26 mouse cellular contexts compared by ENCODE assay signal in genomic region chr17:85374100-85374833, GRCm38 (mm10).
DNase-seq lines count a peak whose midpoint lies in the region; ATAC-seq lines count a peak whose summit lies in the region.
"Had no signal": no experiment of that assay in that cellular context is flagged by ENCODE, and none has a peak within 500 bp of the region (broad histone marks: within the 10 kb centered on the region; RNA-seq: fewer than 3 reads in every experiment).

No protein-coding gene starts in this region.

- no peak overlapping the region for H3K27ac ChIP-seq in forebrain, embryonic 14.5 days (ENCODE audit: low read depth, low read length)
- H3K27ac ChIP-seq in forebrain, embryonic 11.5 days (ENCODE audit: low read depth, low read length): no peak overlapping the region
- H3K27ac ChIP-seq in midbrain, embryonic 11.5 days (ENCODE audit: low read depth, low read length): no peak overlapping the region
- H3K27ac ChIP-seq in midbrain, embryonic 13.5 days: no peak overlapping the region
- H3K27ac ChIP-seq in liver, embryonic 12.5 days: no peak overlapping the region
- H3K27ac ChIP-seq: gastrocnemius, adult 2 months; hindbrain, embryonic 10.5 days; intestine, embryonic 15.5 days; limb, embryonic 13.5 days; lung, embryonic 15.5 days; neural tube, embryonic 15.5 days had no signal

- no peak for ATAC-seq in forebrain, embryonic 14.5 days
- ATAC-seq in forebrain, embryonic 11.5 days (replicated peaks; ENCODE audit: low FRiP score): no peak
- ATAC-seq in midbrain, embryonic 11.5 days (ENCODE audit: low FRiP score): no peak
- ATAC-seq in midbrain, embryonic 13.5 days: no peak
- ATAC-seq in liver, embryonic 12.5 days: peak; percentile 82
- ATAC-seq: activated CD4-positive, CD25-positive, alpha-beta regulatory T cell, adult 4 months; CD4-positive, CD25-positive, alpha-beta regulatory T cell, adult 4 months; hindbrain, embryonic 16.5 days; intestine, embryonic 15.5 days had no signal

- H3K27me3 ChIP-seq in forebrain, embryonic 14.5 days (replicated peaks; ENCODE audit: control insufficient read depth, insufficient read depth, low read length): peaks cover 4% of the 10 kb centered on the region; the same call in 1 of the 2 replicates
- H3K27me3 ChIP-seq in forebrain, embryonic 11.5 days (ENCODE audit: control insufficient read depth, insufficient read depth, low read length): no peaks in the 10 kb centered on the region
- peaks cover 4% of the 10 kb centered on the region; the same call in 1 of the 2 replicates for H3K27me3 ChIP-seq in midbrain, embryonic 11.5 days (ENCODE audit: control insufficient read depth, insufficient read depth, low read length)
- H3K27me3 ChIP-seq in midbrain, embryonic 13.5 days: peaks cover 70% of the 10 kb centered on the region
- H3K27me3 ChIP-seq in liver, embryonic 12.5 days (replicated peaks): no peaks in the 10 kb centered on the region
- H3K27me3 ChIP-seq: lung, embryonic 15.5 days; neural tube, embryonic 15.5 days had no signal

- H3K4me2 ChIP-seq in forebrain, embryonic 14.5 days (ENCODE audit: low read length): no peak overlapping the region
- no peak overlapping the region for H3K4me2 ChIP-seq in forebrain, embryonic 11.5 days (ENCODE audit: low read depth, low read length, severe bottlenecking)
- no peak overlapping the region for H3K4me2 ChIP-seq in midbrain, embryonic 11.5 days
- H3K4me2 ChIP-seq in midbrain, embryonic 13.5 days (replicated peaks): no peak overlapping the region
- H3K4me2 ChIP-seq in liver, embryonic 12.5 days: peak overlapping the region; percentile 25
- H3K4me2 ChIP-seq: limb, embryonic 13.5 days; lung, embryonic 15.5 days; neural tube, embryonic 15.5 days had no signal

- no peak overlapping the region for H3K9ac ChIP-seq in forebrain, embryonic 14.5 days (ENCODE audit: low read length)
- no peak overlapping the region for H3K9ac ChIP-seq in forebrain, embryonic 11.5 days (ENCODE audit: low read length)
- H3K9ac ChIP-seq in midbrain, embryonic 11.5 days (ENCODE audit: low read length): no peak overlapping the region
- no peak overlapping the region for H3K9ac ChIP-seq in midbrain, embryonic 13.5 days (replicated peaks)
- H3K9ac ChIP-seq in liver, embryonic 12.5 days: no peak overlapping the region
- H3K9ac ChIP-seq: intestine, embryonic 15.5 days; limb, embryonic 13.5 days; lung, embryonic 15.5 days; neural tube, embryonic 15.5 days had no signal

- no peaks in the 10 kb centered on the region for H3K36me3 ChIP-seq in forebrain, embryonic 14.5 days (ENCODE audit: control insufficient read depth, insufficient read depth, low read length)
- H3K36me3 ChIP-seq in forebrain, embryonic 11.5 days (ENCODE audit: control insufficient read depth, insufficient read depth, low read length): no peaks in the 10 kb centered on the region
- H3K36me3 ChIP-seq in midbrain, embryonic 11.5 days (ENCODE audit: control insufficient read depth, insufficient read depth, low read length): no peaks in the 10 kb centered on the region
- H3K36me3 ChIP-seq in midbrain, embryonic 13.5 days: no peaks in the 10 kb centered on the region
- H3K36me3 ChIP-seq in liver, embryonic 12.5 days: no peaks in the 10 kb centered on the region
- H3K36me3 ChIP-seq: hindbrain, embryonic 10.5 days; intestine, embryonic 15.5 days; limb, embryonic 13.5 days; lung, embryonic 15.5 days; neural tube, embryonic 15.5 days had no signal

- H3K9me3 ChIP-seq in forebrain, embryonic 14.5 days (replicated peaks; ENCODE audit: control insufficient read depth, low read length): no peaks in the 10 kb centered on the region
- H3K9me3 ChIP-seq in forebrain, embryonic 11.5 days (ENCODE audit: control insufficient read depth, low read length): no peaks in the 10 kb centered on the region
- no peaks in the 10 kb centered on the region for H3K9me3 ChIP-seq in midbrain, embryonic 11.5 days (ENCODE audit: control insufficient read depth, low read length)
- H3K9me3 ChIP-seq in midbrain, embryonic 13.5 days: no peaks in the 10 kb centered on the region
- H3K9me3 ChIP-seq in liver, embryonic 12.5 days (replicated peaks): no peaks in the 10 kb centered on the region
- H3K9me3 ChIP-seq: hindbrain, embryonic 10.5 days; intestine, embryonic 15.5 days; limb, embryonic 13.5 days; lung, embryonic 15.5 days; neural tube, embryonic 15.5 days had no signal

- H3K4me1 ChIP-seq in forebrain, embryonic 14.5 days (ENCODE audit: control insufficient read depth, insufficient read depth, low read length): peaks cover 15% of the 10 kb centered on the region
- no peaks in the 10 kb centered on the region; the same call in 1 of the 2 replicates for H3K4me1 ChIP-seq in forebrain, embryonic 11.5 days (replicated peaks; ENCODE audit: control insufficient read depth, insufficient read depth, low read length)
- H3K4me1 ChIP-seq in midbrain, embryonic 11.5 days (ENCODE audit: control insufficient read depth, insufficient read depth, low read length): no peaks in the 10 kb centered on the region; the same call in 1 of the 2 replicates
- H3K4me1 ChIP-seq in midbrain, embryonic 13.5 days (replicated peaks): peaks cover 26% of the 10 kb centered on the region
- H3K4me1 ChIP-seq in liver, embryonic 12.5 days: peaks cover 23% of the 10 kb centered on the region
- H3K4me1 ChIP-seq: hindbrain, embryonic 10.5 days had no signal

- no peak overlapping the region for H3K4me3 ChIP-seq in forebrain, embryonic 14.5 days (ENCODE audit: low read depth, low read length)
- no peak overlapping the region for H3K4me3 ChIP-seq in forebrain, embryonic 11.5 days (ENCODE audit: low read depth, low read length)
- no peak overlapping the region for H3K4me3 ChIP-seq in midbrain, embryonic 11.5 days (ENCODE audit: low read depth, low read length)
- no peak overlapping the region for H3K4me3 ChIP-seq in midbrain, embryonic 13.5 days (replicated peaks)
- no peak overlapping the region for H3K4me3 ChIP-seq in liver, embryonic 12.5 days
- H3K4me3 ChIP-seq: gastrocnemius, adult 2 months; hindbrain, embryonic 10.5 days; intestine, embryonic 15.5 days; limb, embryonic 13.5 days; lung, embryonic 15.5 days; neural tube, embryonic 15.5 days had no signal

- WGBS in forebrain, embryonic 14.5 days: 55% methylated on average over 19 of the region's 19 CpGs
- WGBS in forebrain, embryonic 11.5 days: 72% methylated on average over 19 of the region's 19 CpGs
- WGBS in midbrain, embryonic 11.5 days: 73% methylated on average over 19 of the region's 19 CpGs
- WGBS in midbrain, embryonic 13.5 days: 57% methylated on average over 19 of the region's 19 CpGs
- WGBS in liver, embryonic 12.5 days (ENCODE audit: insufficient replicate concordance): 58% methylated on average over 19 of the region's 19 CpGs

- peak; percentile 36 for DNase-seq in forebrain, embryonic 14.5 days (ENCODE audit: low spot score)
- no peak for DNase-seq in forebrain, embryonic 11.5 days (ENCODE audit: low spot score)
- peak; percentile 75 for DNase-seq in midbrain, embryonic 11.5 days (ENCODE audit: low spot score, missing footprints)
- peak; percentile 57 for DNase-seq in retina, embryonic 14.5 days (ENCODE audit: low spot score)
- no peak for DNase-seq in kidney, postnatal 36 days
- DNase-seq in adrenal gland, postnatal 25 days: no peak
- DNase-seq: adrenal gland, postnatal 10 days; cerebellum, adult 9-10 months; gastrocnemius, adult 2 months; heart, postnatal 10 days; kidney, adult 9 months; kidney, postnatal 14 days; layer of hippocampus, postnatal 36 days; lung, postnatal 36 days; right cerebral cortex, postnatal 25 days; spleen, adult 18-20 months had no signal

Comparison
In these comparisons a context has a peak if more than half of its experiments do, and no peak if none do; other contexts are left out.
1. DNase-seq: peak in forebrain, embryonic 14.5 days (single experiment), midbrain, embryonic 11.5 days (single experiment) and retina, embryonic 14.5 days (single experiment); none in forebrain, embryonic 11.5 days (single experiment), kidney, postnatal 36 days (0 of 2) and adrenal gland, postnatal 25 days (single experiment).